Mouse (Mus musculus): ENCODE data around the gene Eif3a.

DNA sequence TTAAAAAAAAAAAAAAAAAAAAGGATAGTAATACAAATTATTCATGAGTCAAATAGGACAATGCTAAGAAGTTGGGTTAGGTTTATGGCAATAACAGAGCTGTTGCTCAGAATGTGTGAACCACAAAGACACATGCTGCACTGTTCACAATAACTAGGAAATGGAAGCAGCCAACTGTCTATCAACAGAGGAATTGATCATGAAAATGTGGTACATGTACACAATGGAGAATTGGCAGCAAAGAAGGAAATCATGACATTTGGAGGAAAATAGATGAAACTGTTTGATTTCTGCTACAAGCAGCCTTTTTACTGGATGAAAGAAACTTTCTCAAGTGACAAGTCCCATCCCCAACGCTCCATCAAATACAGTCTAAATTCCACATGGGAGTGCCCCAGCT, 58.5 kb downstream of the Eif3a start:
- TF ChIP-seq USF1 (IDR thresholded peaks at IDR 0.05; ENCODE audit: low read depth) (no peak), MAX (IDR thresholded peaks at IDR 0.05) (no peak), CTCF (IDR thresholded peaks at IDR 0.05; ENCODE audit: control insufficient read depth, insufficient read depth, insufficient read length) (no peak), MYOD1 (IDR thresholded peaks at IDR 0.05; ENCODE audit: control insufficient read depth, insufficient read length, low read depth) (no peak), FOSL1 (IDR thresholded peaks at IDR 0.05; ENCODE audit: insufficient read depth, low read length, poor library complexity, severe bottlenecking) (no peak)
